Mouse (Mus musculus): ENCODE measurements around the gene Slc29a3.

DNA sequence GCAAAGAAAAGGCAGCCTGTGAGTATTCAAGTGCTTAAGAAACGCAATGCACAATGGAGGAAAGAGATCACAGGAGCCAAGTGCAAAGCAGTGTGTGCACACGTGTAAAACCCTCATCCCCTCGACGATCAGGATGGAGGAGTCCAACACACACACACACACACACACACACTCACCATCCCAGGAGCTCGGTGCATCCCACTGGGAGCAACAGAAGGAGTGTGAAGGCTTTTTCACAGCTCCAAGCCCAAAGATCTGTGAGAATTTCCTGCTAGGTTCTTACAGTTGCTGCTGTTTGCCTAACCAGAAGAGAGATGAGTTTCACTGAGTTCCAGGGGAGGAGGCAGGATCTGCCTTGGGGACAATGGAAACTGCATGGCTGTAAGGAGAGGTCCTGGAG, 20.9 kb downstream of the Slc29a3 start:
- TF ChIP-seq POLR2A (IDR thresholded peaks at IDR 0.05; ENCODE audit: extremely low read depth, insufficient read depth, low read length), result no peak
- TF ChIP-seq CTCF (IDR thresholded peaks at IDR 0.05; ENCODE audit: extremely low read depth, insufficient read depth, low read length), result no peak

Data from cortical plate, adult 2 months (tissue).